Mouse (Mus musculus): ENCODE measurements around the gene Chchd1. TPM values are rescaled to one million over a fixed set of nuclear protein-coding genes. Genes with fewer than 3 reads are reported as not detected.

Gene Chchd1
- polyA plus RNA-seq, 1 experiment = 111 TPM

DNA sequence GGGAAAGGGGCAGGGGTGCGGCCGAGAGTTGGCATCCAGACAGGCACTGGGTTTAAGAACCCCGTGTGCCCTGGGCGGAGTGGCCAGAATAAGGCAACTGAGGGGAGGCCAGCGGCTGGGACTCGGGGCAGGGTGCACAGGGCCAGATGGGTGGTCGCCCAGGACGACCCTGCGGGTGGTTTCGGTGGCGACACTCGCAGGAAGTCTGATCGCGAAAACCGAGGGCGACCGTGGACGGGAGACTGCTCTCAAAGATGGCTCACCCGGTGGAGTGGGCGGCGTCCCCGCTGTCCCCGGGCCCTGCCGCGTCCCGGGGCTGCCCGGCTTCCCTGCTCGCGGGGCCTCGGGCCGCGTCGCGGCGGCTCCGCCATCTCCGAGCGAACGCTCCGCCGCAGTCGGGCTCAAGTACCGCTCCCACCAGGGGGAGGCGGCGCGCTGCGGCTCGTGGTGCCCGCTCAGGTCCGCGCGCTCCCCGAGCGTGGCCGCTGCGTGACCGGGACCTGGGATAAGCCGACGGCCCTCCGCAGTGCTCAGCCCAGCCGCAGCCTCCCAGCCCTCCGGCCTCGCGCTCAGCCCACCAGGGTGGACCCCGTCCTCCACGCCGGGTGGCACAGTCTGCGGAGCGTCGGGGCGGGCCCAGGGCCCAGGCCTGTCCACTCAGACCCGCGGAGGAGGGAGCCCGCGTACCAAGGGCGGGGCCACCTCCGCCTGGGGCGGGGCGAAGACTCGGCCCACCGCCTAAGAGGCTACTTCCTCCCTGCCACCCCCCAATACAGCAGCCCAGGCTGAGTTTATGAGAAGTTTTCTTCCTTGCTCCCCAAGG lies 31.4 kb downstream of the Chchd1 start, which contains the start of gene Ndst2:
Gene Ndst2, minus strand, starts transcription at position 611 of the 823 bp plus-strand sequence.
- H3K4me2 ChIP-seq (ENCODE audit: low read depth) = peak within 1 kb of the TSS; percentile 69

DNA sequence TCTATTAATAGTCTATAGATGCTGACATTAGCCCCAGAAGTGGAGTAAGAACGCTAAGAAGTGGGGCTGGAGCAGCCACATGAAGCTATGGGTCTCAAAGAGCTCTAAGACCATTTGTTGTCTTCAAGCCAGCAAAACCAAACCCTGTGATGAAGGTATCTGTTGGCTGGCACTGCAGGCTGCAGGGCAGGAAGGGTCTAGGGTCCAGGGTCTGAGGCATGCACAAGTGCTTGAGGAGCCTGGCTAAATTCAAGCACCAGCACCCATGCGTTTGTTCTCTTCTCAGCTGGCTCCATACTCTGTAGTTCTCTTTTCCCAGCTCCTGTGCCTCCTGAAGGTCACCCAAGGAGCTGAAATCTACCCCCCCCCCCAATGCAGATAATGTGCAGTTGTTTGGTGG lies 32.2 kb downstream of the Chchd1 start:
- H3K4me3 ChIP-seq = peak overlapping the region; percentile 56
- H3K27me3 ChIP-seq (ENCODE audit: control insufficient read depth, insufficient read depth, insufficient read length) = no peaks in the 10 kb centered on the region
- H3ac ChIP-seq (ENCODE audit: control insufficient read depth, insufficient read length) = no peak overlapping the region
- TF ChIP-seq SRF (IDR thresholded peaks at IDR 0.05; ENCODE audit: control insufficient read depth, insufficient read length, low read depth) = no peak
- TF ChIP-seq POLR2A (IDR thresholded peaks at IDR 0.05; ENCODE audit: insufficient read length, low read depth) = no peak
- no peak for TF ChIP-seq CEBPB (IDR thresholded peaks at IDR 0.05; ENCODE audit: insufficient read depth, poor library complexity, severe bottlenecking)
- no peak for TF ChIP-seq TCF12 (IDR thresholded peaks at IDR 0.05; ENCODE audit: insufficient read depth, poor library complexity, severe bottlenecking)
- TF ChIP-seq TCF3 (IDR thresholded peaks at IDR 0.05; ENCODE audit: insufficient read length, low read depth) = no peak
- no peak for TF ChIP-seq REST (IDR thresholded peaks at IDR 0.05; ENCODE audit: insufficient read depth, insufficient read length)
- no peak for TF ChIP-seq MYOG (IDR thresholded peaks at IDR 0.05; ENCODE audit: control insufficient read depth in 1 of 3, insufficient read depth in 1 of 3, insufficient read length in 2 of 3, low read depth in 2 of 3)
- TF ChIP-seq MAX (IDR thresholded peaks at IDR 0.05; ENCODE audit: low read depth) = no peak
- TF ChIP-seq POLR2AphosphoS2 (IDR thresholded peaks at IDR 0.05; ENCODE audit: insufficient read length, low read depth) = no peak
- no peak for TF ChIP-seq USF1 (IDR thresholded peaks at IDR 0.05; ENCODE audit: low read depth)
- peak overlapping the region; percentile 61 for H3K4me2 ChIP-seq (ENCODE audit: low read depth)
- H3K36me3 ChIP-seq (ENCODE audit: control insufficient read depth, insufficient read depth) = peaks cover 19% of the 10 kb centered on the region
- H3K79me2 ChIP-seq (ENCODE audit: control insufficient read depth, insufficient read depth) = no peaks in the 10 kb centered on the region

More for the DNA sequence above, 31.4 kb downstream of the Chchd1 start, which contains the start of gene Ndst2:
- TF ChIP-seq E2F4 (IDR thresholded peaks at IDR 0.05; ENCODE audit: insufficient read depth) (no peak), TCF12 (IDR thresholded peaks at IDR 0.05; ENCODE audit: insufficient read depth, poor library complexity, severe bottlenecking) (no peak), SRF (IDR thresholded peaks at IDR 0.05; ENCODE audit: control insufficient read depth, insufficient read length, low read depth) (no peak), POLR2AphosphoS2 (IDR thresholded peaks at IDR 0.05; ENCODE audit: insufficient read length, low read depth) (peak; percentile 95), TCF3 (IDR thresholded peaks at IDR 0.05; ENCODE audit: insufficient read length, low read depth) (no peak), MAX (IDR thresholded peaks at IDR 0.05; ENCODE audit: low read depth) (no peak), MYOG (IDR thresholded peaks at IDR 0.05; ENCODE audit: control insufficient read depth in 1 of 3, insufficient read depth in 1 of 3, insufficient read length in 2 of 3, low read depth in 2 of 3) (peak in 1 of 3 experiments; percentile 23), USF1 (IDR thresholded peaks at IDR 0.05; ENCODE audit: low read depth) (no peak), MYOD1 (IDR thresholded peaks at IDR 0.05; ENCODE audit: control insufficient read depth in 1 of 3, insufficient read length in 2 of 3, low read depth in 2 of 3) (peak in 1 of 3 experiments; percentile 39), REST (IDR thresholded peaks at IDR 0.05; ENCODE audit: insufficient read depth, insufficient read length) (no peak), POLR2A (IDR thresholded peaks at IDR 0.05; ENCODE audit: insufficient read length, low read depth) (peak; percentile 93), CEBPB (IDR thresholded peaks at IDR 0.05; ENCODE audit: insufficient read depth, poor library complexity, severe bottlenecking) (no peak)
- Histone ChIP-seq H3K36me3 (ENCODE audit: control insufficient read depth, insufficient read depth) (peaks cover 20% of the 10 kb centered on the region), H3ac (ENCODE audit: control insufficient read depth, insufficient read length) (peak within 1 kb of the TSS; percentile 98), H3K4me3 (peak within 1 kb of the TSS; percentile 56), H3K27me3 (ENCODE audit: control insufficient read depth, insufficient read depth, insufficient read length) (no peaks in the 10 kb centered on the region), H3K79me2 (ENCODE audit: control insufficient read depth, insufficient read depth) (no peaks in the 10 kb centered on the region)

- Histone ChIP-seq H3K4me3 (no peak overlapping the region), H3K79me2 (ENCODE audit: control insufficient read depth, insufficient read depth) (no peaks in the 10 kb centered on the region), H3K27me3 (ENCODE audit: control insufficient read depth, insufficient read depth, insufficient read length) (no peaks in the 10 kb centered on the region), H3K36me3 (ENCODE audit: control insufficient read depth, insufficient read depth) (peaks cover 21% of the 10 kb centered on the region), H3K4me2 (ENCODE audit: low read depth) (no peak overlapping the region), H3ac (ENCODE audit: control insufficient read depth, insufficient read length) (no peak overlapping the region)
- TF ChIP-seq REST (IDR thresholded peaks at IDR 0.05; ENCODE audit: insufficient read depth, insufficient read length) (no peak), USF1 (IDR thresholded peaks at IDR 0.05; ENCODE audit: low read depth) (no peak)
These were observed 33.1 kb downstream of the Chchd1 start for GRCm38 (mm10) chr14:20735892-20736390.

GRCm38 (mm10) chr14:20737306-20737705 lies 34.5 kb downstream of the Chchd1 start:
- Histone ChIP-seq H3K79me2 (ENCODE audit: control insufficient read depth, insufficient read depth) (no peaks in the 10 kb centered on the region), H3K4me3 (no peak overlapping the region), H3K4me2 (ENCODE audit: low read depth) (no peak overlapping the region), H3K36me3 (ENCODE audit: control insufficient read depth, insufficient read depth) (peaks cover 17% of the 10 kb centered on the region), H3ac (ENCODE audit: control insufficient read depth, insufficient read length) (no peak overlapping the region), H3K27me3 (ENCODE audit: control insufficient read depth, insufficient read depth, insufficient read length) (no peaks in the 10 kb centered on the region)
- TF ChIP-seq MAX (IDR thresholded peaks at IDR 0.05; ENCODE audit: low read depth) (no peak), TCF3 (IDR thresholded peaks at IDR 0.05; ENCODE audit: insufficient read length, low read depth) (no peak), MYOG (IDR thresholded peaks at IDR 0.05; ENCODE audit: control insufficient read depth in 1 of 3, insufficient read depth in 1 of 3, insufficient read length in 2 of 3, low read depth in 2 of 3) (no peak), USF1 (IDR thresholded peaks at IDR 0.05; ENCODE audit: low read depth) (no peak), MYOD1 (IDR thresholded peaks at IDR 0.05; ENCODE audit: control insufficient read depth in 1 of 3, insufficient read length in 2 of 3, low read depth in 2 of 3) (no peak), TCF12 (IDR thresholded peaks at IDR 0.05; ENCODE audit: insufficient read depth, poor library complexity, severe bottlenecking) (no peak), CEBPB (IDR thresholded peaks at IDR 0.05; ENCODE audit: insufficient read depth, poor library complexity, severe bottlenecking) (no peak), REST (IDR thresholded peaks at IDR 0.05; ENCODE audit: insufficient read depth, insufficient read length) (no peak), E2F4 (IDR thresholded peaks at IDR 0.05; ENCODE audit: insufficient read depth) (no peak), POLR2AphosphoS2 (IDR thresholded peaks at IDR 0.05; ENCODE audit: insufficient read length, low read depth) (no peak), POLR2A (IDR thresholded peaks at IDR 0.05; ENCODE audit: insufficient read length, low read depth) (no peak), SRF (IDR thresholded peaks at IDR 0.05; ENCODE audit: control insufficient read depth, insufficient read length, low read depth) (no peak)
